Mouse (Mus musculus): ENCODE data around the gene Gm31371. TPM values are rescaled to one million over a fixed set of nuclear protein-coding genes. Genes with fewer than 3 reads are reported as not detected.
"Not testable (repeated sequence)": the region's sequence is repeated elsewhere in the genome, so short reads cannot be mapped to it uniquely, and the experiment has no call there.

The Gm31371 gene
- not detected in 2 replicates for total RNA-seq (2017)

DNA sequence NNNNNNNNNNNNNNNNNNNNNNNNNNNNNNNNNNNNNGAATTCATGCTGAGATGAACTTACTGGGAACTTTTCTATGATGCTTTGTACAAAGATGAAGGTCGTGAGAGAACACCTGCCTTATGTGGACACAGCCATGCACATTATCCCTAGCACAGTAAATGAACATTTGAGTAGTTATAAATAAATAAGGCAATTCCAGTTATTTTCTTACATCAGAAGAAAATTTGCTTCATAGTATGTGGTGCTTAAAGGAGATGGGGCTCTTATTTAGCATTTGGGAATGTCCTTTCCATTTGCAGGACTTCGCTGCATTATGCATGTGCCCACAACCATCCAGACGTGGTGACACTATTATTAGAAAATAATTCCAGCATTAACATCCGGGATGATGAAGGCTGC lies at the start of gene Gm31371:
Gm31371 (plus strand) TSS at position 301 of the 400 bp plus-strand sequence.
- ATAC-seq (replicated peaks in 1 of 2; ENCODE audit: insufficient read depth in 1 of 2, low FRiP score in 2 of 2, low TSS enrichment in 1 of 2, low read depth in 1 of 2, poor library complexity in 2 of 2, severe bottlenecking in 2 of 2): not testable (repeated sequence)

DNA sequence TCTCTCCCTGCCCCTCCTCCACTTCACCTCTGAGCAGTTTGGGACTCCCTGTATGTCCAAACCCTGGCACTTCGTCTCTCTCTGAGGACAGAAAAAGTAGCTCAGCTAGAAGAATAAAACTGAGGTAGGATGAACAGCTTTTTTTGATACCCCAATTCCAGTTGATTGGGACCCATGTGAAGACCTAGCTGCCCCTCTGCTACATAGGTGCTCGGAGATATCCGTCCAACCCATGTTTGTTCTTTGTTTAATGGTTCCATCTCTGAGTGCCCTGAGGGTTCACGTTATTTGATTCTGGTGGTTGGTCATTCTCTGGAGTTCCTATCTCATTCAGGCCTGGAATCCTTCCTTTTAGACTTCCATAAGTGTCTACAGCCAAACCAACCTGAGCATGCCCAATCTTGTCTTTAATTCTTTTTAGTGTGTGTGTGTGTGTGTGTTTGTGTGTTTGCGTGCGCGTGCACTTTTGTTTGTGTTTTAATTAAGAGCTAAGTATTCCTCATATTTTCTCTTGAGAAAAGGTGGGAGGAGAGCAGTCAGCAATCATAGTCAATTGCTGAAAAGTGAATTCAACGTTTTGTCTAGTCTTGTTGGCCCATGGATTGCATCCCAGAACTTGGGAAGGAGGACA lies 3.3 kb downstream of the Gm31371 start:
- not testable (repeated sequence) for ATAC-seq (replicated peaks in 1 of 2; ENCODE audit: insufficient read depth in 1 of 2, low FRiP score in 2 of 2, low TSS enrichment in 1 of 2, low read depth in 1 of 2, poor library complexity in 2 of 2, severe bottlenecking in 2 of 2)

- not testable (repeated sequence) for ATAC-seq (replicated peaks in 1 of 2; ENCODE audit: insufficient read depth in 1 of 2, low FRiP score in 2 of 2, low TSS enrichment in 1 of 2, low read depth in 1 of 2, poor library complexity in 2 of 2, severe bottlenecking in 2 of 2)
Observed at GRCm38 (mm10) chr8:19908841-19909321, 5.7 kb downstream of the Gm31371 start.

- not testable (repeated sequence) for ATAC-seq (replicated peaks in 1 of 2; ENCODE audit: insufficient read depth in 1 of 2, low FRiP score in 2 of 2, low TSS enrichment in 1 of 2, low read depth in 1 of 2, poor library complexity in 2 of 2, severe bottlenecking in 2 of 2)
Observed at GRCm38 (mm10) chr8:19919086-19919485, 15.9 kb downstream of the Gm31371 start.

DNA sequence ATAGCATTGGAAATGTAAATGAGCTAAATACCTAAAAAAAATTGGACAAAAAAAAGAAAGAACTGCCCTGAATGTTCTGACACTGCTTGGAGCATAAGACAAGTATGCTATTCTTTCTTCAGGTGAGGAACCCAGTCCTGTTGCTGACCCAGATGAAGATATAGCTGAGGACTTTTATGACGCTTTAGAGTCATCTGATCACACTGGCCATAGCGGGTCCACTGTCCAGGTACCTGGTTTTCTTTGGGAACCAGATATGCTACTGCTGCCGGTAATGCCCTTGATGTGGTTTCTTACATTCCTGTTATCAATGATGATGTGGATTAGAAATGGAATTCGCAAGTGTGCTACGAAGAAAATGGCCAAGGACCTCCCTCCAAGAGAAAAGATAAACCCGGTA lies 31.1 kb downstream of the Gm31371 start:
- not testable (repeated sequence) for ATAC-seq (replicated peaks in 1 of 2; ENCODE audit: insufficient read depth in 1 of 2, low FRiP score in 2 of 2, low TSS enrichment in 1 of 2, low read depth in 1 of 2, poor library complexity in 2 of 2, severe bottlenecking in 2 of 2)

DNA sequence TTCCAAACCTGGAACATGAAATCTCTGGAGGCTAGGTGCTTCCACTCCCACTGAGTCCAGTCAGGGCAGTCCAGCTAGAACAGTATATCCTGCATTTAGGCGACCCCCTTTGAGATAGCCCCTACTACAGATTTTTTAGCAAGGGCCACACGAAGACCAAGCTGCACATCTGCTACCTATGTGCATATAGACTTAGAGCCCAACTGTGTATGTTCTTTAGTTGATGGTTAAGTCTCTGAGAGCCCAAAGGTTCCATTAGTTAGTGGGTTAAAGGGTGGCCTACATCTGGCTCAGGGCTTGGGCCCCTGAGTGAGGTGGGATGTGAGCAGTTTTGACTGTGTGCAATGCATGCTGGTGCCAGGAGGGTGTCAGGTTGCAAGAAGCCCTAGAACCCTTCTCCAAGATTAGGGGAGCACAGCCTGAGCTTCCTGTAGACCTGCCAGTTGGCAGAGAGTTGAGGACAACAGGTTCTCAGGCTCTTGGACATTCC lies 32.4 kb downstream of the Gm31371 start:
- ATAC-seq (replicated peaks in 1 of 2; ENCODE audit: insufficient read depth in 1 of 2, low FRiP score in 2 of 2, low TSS enrichment in 1 of 2, low read depth in 1 of 2, poor library complexity in 2 of 2, severe bottlenecking in 2 of 2): not testable (repeated sequence)

- ATAC-seq (replicated peaks in 1 of 2; ENCODE audit: insufficient read depth in 1 of 2, low FRiP score in 2 of 2, low TSS enrichment in 1 of 2, low read depth in 1 of 2, poor library complexity in 2 of 2, severe bottlenecking in 2 of 2): no peak
Observed at GRCm38 (mm10) chr8:19960935-19961334, 57.7 kb downstream of the Gm31371 start.

DNA sequence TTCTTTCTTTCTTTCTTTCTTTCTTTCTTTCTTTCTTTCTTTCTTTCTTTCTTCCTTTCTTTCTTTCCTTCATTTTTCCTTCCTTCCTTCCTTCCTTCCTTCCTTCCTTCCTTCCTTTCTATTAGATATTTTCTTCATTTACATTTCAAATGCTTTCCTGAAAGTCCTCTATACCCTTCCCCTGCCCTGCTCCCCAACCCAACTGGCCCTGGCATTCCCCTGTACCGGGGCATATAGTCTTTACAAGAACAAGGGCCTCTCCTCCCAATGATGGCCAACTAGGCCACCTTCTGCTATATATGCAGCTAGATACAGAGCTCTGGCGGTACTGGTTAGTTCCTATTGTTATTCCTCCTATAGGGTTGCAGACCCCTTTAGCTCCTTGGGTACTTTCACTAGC lies 60.6 kb downstream of the Gm31371 start:
- ATAC-seq (replicated peaks in 1 of 2; ENCODE audit: insufficient read depth in 1 of 2, low FRiP score in 2 of 2, low TSS enrichment in 1 of 2, low read depth in 1 of 2, poor library complexity in 2 of 2, severe bottlenecking in 2 of 2): not testable (repeated sequence)

- not testable (repeated sequence) for ATAC-seq (replicated peaks in 1 of 2; ENCODE audit: insufficient read depth in 1 of 2, low FRiP score in 2 of 2, low TSS enrichment in 1 of 2, low read depth in 1 of 2, poor library complexity in 2 of 2, severe bottlenecking in 2 of 2)
Observed at GRCm38 (mm10) chr8:19968151-19968550, 65.0 kb downstream of the Gm31371 start.

DNA sequence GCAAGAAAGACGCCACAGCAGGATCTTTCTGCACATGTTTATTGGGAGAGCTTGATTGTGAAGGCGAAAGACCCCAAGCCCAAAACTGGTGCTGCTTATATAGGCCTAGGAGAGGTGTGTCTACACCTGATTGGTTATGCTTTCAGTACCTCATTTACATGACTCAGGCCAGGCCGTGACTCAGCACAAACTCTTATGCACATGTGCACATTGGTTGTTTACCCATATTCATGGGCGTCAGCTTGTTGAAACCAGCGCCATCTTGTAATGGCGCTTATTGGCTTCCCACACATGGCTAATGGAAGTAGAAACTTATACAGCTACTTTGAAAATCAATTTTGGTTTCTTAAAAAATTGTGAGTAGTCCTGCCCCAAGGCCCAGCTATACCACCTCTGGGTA lies 72.0 kb downstream of the Gm31371 start:
- ATAC-seq (replicated peaks in 1 of 2; ENCODE audit: insufficient read depth in 1 of 2, low FRiP score in 2 of 2, low TSS enrichment in 1 of 2, low read depth in 1 of 2, poor library complexity in 2 of 2, severe bottlenecking in 2 of 2): not testable (repeated sequence)

Other genes with a start within 250 kb of the Gm31371 start
- 0.25 TPM in 1 of 2 replicates, not detected in the other for gene 4930467E23Rik, start 173.8 kb upstream of the Gm31371 start, total RNA-seq (2017)

Measured in hematopoietic stem cell, adult 5-6 weeks (primary cell).